Comparison of ENCODE assay signal across 10 mouse cellular contexts in genomic region chr11:116571767-116572679, GRCm38 (mm10). TPM values are rescaled to one million over a fixed set of nuclear protein-coding genes. Genes with fewer than 3 reads are reported as not detected.
A peak's percentile ranks its signal among the peaks of the same experiment; 100 is the strongest.
DNase-seq lines count a peak whose midpoint lies in the region; ATAC-seq and TF ChIP-seq lines count a peak whose summit lies in the region.
"Had no signal": no experiment of that assay in that cellular context is flagged by ENCODE, and none has a peak within 500 bp of the region (broad histone marks: within the 10 kb centered on the region; RNA-seq: fewer than 3 reads in every experiment).

No protein-coding gene starts in this region.

- no peak overlapping the region for H3K9ac ChIP-seq in intestine, embryonic 16.5 days (ENCODE audit: low read depth, low read length)
- H3K9ac ChIP-seq in kidney, embryonic 16.5 days (replicated peaks; ENCODE audit: low read length): no peak overlapping the region
- H3K9ac ChIP-seq: hindbrain, embryonic 12.5 days had no signal

- no peak for TF ChIP-seq CTCF in G1E (IDR thresholded peaks at IDR 0.05; ENCODE audit: low read depth, low read length)

- DNase-seq in 3134 (ENCODE audit: extremely low read depth, insufficient read length, low spot score) (peak; percentile 54), G1E (ENCODE audit: low spot score) (peak; percentile 42)
- peak; percentile 43 to 56 for DNase-seq in cerebellum, postnatal 36 days
- no peak for DNase-seq in gastrocnemius, postnatal 25 days
- no peak for DNase-seq in forebrain, embryonic 10.5 days (ENCODE audit: extremely low spot score, low spot score)

- 0 out of 2 replicates have a peak overlapping the region, but pooled peaks have one; percentile 6 for H3K4me2 ChIP-seq in intestine, embryonic 16.5 days (ENCODE audit: low read depth, low read length)
- H3K4me2 ChIP-seq in kidney, embryonic 16.5 days (replicated peaks; ENCODE audit: low read depth, low read length): no peak overlapping the region
- H3K4me2 ChIP-seq: hindbrain, embryonic 12.5 days had no signal

- peaks cover 86% of the 10 kb centered on the region for H3K4me1 ChIP-seq in G1E (ENCODE audit: insufficient read depth, low read depth, low read length)
- H3K4me1 ChIP-seq in intestine, embryonic 16.5 days (ENCODE audit: control insufficient read depth, insufficient read depth, low read length): peaks cover 36% of the 10 kb centered on the region
- peaks cover 29% of the 10 kb centered on the region for H3K4me1 ChIP-seq in kidney, embryonic 16.5 days (ENCODE audit: insufficient read depth, low read length)
- H3K4me1 ChIP-seq in forebrain, embryonic 10.5 days: peaks cover 59% of the 10 kb centered on the region

- no peaks in the 10 kb centered on the region for H3K27me3 ChIP-seq in G1E (ENCODE audit: insufficient read depth, low read length)
- H3K27me3 ChIP-seq in intestine, embryonic 16.5 days (replicated peaks; ENCODE audit: control insufficient read depth, insufficient read depth, low read length): no peaks in the 10 kb centered on the region
- H3K27me3 ChIP-seq in kidney, embryonic 16.5 days (ENCODE audit: insufficient read depth, low read length): no peaks in the 10 kb centered on the region
- no peaks in the 10 kb centered on the region for H3K27me3 ChIP-seq in forebrain, embryonic 10.5 days (ENCODE audit: poor library complexity, severe bottlenecking)
- H3K27me3 ChIP-seq: hindbrain, embryonic 12.5 days had no signal

- H3K9me3 ChIP-seq in G1E (replicated peaks): no peaks in the 10 kb centered on the region
- no peaks in the 10 kb centered on the region for H3K9me3 ChIP-seq in intestine, embryonic 16.5 days (ENCODE audit: control insufficient read depth, low read length)
- no peaks in the 10 kb centered on the region for H3K9me3 ChIP-seq in kidney, embryonic 16.5 days (ENCODE audit: low read length)
- H3K9me3 ChIP-seq in forebrain, embryonic 10.5 days: no peaks in the 10 kb centered on the region
- H3K9me3 ChIP-seq: hindbrain, embryonic 12.5 days had no signal

- H3K27ac ChIP-seq in intestine, embryonic 16.5 days (ENCODE audit: low read length): no peak overlapping the region
- no peak overlapping the region for H3K27ac ChIP-seq in kidney, embryonic 16.5 days (ENCODE audit: low read length)
- no peak overlapping the region for H3K27ac ChIP-seq in forebrain, embryonic 10.5 days

- H3K4me3 ChIP-seq in G1E (ENCODE audit: low read depth, low read length): peak overlapping the region; percentile 53; the same call in 1 of the 2 replicates
- H3K4me3 ChIP-seq in intestine, embryonic 16.5 days (ENCODE audit: low read length): no peak overlapping the region
- no peak overlapping the region for H3K4me3 ChIP-seq in kidney, embryonic 16.5 days (ENCODE audit: low read length)
- H3K4me3 ChIP-seq in forebrain, embryonic 10.5 days: no peak overlapping the region
- H3K4me3 ChIP-seq: hindbrain, embryonic 12.5 days had no signal

- peaks cover 40% of the 10 kb centered on the region for H3K36me3 ChIP-seq in G1E (replicated peaks)
- no peaks in the 10 kb centered on the region for H3K36me3 ChIP-seq in intestine, embryonic 16.5 days (ENCODE audit: control insufficient read depth, insufficient read depth, low read length)
- no peaks in the 10 kb centered on the region for H3K36me3 ChIP-seq in kidney, embryonic 16.5 days (ENCODE audit: insufficient read depth, low read length)
- H3K36me3 ChIP-seq in forebrain, embryonic 10.5 days (replicated peaks): peaks cover 11% of the 10 kb centered on the region
- H3K36me3 ChIP-seq: hindbrain, embryonic 12.5 days had no signal

- 0 out of 2 replicates have a peak, but pooled peaks have one; percentile 2 for ATAC-seq in G1E (ENCODE audit: extremely low read depth, insufficient number of reproducible peaks, low FRiP score, poor library complexity, severe bottlenecking)
- peak; percentile 73 for ATAC-seq in intestine, embryonic 16.5 days
- no peak for ATAC-seq in kidney, embryonic 16.5 days (ENCODE audit: low FRiP score, low TSS enrichment)
- no peak for ATAC-seq in granulocyte monocyte progenitor cell, adult 5-6 weeks (replicated peaks; ENCODE audit: poor library complexity, severe bottlenecking)
- ATAC-seq: midbrain, embryonic 16.5 days had no signal

- 62% methylated on average over 19 of the region's 19 CpGs for WGBS in intestine, embryonic 16.5 days
- 66% methylated on average over 19 of the region's 19 CpGs for WGBS in kidney, embryonic 16.5 days
- 89% methylated on average over 19 of the region's 19 CpGs for WGBS in forebrain, embryonic 10.5 days

RNA-seq across cellular contexts. Expression of gene Ube2o, which starts 9.2 kb away (rescaled TPM):
- total RNA-seq in G1E (2014; fragmentation: Nextera tagmentation): 9.2 and 41.7 TPM in 2 replicates
- 6.2 and 6.3 TPM in 2 replicates for total RNA-seq in G1E (2017)
- 17.9 and 20.1 TPM in 2 replicates for polyA plus RNA-seq in G1E (2012)
- 3.1 and 3.7 TPM in 2 replicates for polyA plus RNA-seq in intestine, embryonic 16.5 days (2015; fragmentation: Nextera tagmentation; extraction: Ambion mirVana)
- polyA plus RNA-seq in kidney, embryonic 16.5 days (2015; fragmentation: Nextera tagmentation; extraction: Ambion mirVana): 5.8 and 6.4 TPM in 2 replicates
- 10 to 100 TPM; 17.9 to 20.4 TPM for total RNA-seq in gastrocnemius, postnatal 25 days (2021)
- polyA plus RNA-seq in forebrain, embryonic 10.5 days (2016; fragmentation: Nextera tagmentation; extraction: Ambion mirVana): 9.2 and 10.5 TPM in 2 replicates
- total RNA-seq in granulocyte monocyte progenitor cell, adult 5-6 weeks (2014; fragmentation: Nextera tagmentation): 5.2 and 6.8 TPM in 2 replicates
- total RNA-seq in granulocyte monocyte progenitor cell, adult 5-6 weeks (2017): 5.4 and 6.6 TPM in 2 replicates

RNA-seq across cellular contexts. Expression of gene Aanat, which starts 14.2 kb away (rescaled TPM):
- total RNA-seq in G1E (2014; fragmentation: Nextera tagmentation) (not detected in 2 replicates), G1E (2017) (not detected in 2 replicates)
- not detected in 2 replicates for polyA plus RNA-seq in G1E (2012)
- not detected in 2 replicates for polyA plus RNA-seq in intestine, embryonic 16.5 days (2015; fragmentation: Nextera tagmentation; extraction: Ambion mirVana)
- not detected in 2 replicates for polyA plus RNA-seq in kidney, embryonic 16.5 days (2015; fragmentation: Nextera tagmentation; extraction: Ambion mirVana)
- total RNA-seq in gastrocnemius, postnatal 25 days (2021): not detected
- not detected in 2 replicates for polyA plus RNA-seq in forebrain, embryonic 10.5 days (2016; fragmentation: Nextera tagmentation; extraction: Ambion mirVana)
- total RNA-seq in granulocyte monocyte progenitor cell, adult 5-6 weeks (2014; fragmentation: Nextera tagmentation): not detected in 2 replicates
- not detected in 2 replicates for total RNA-seq in granulocyte monocyte progenitor cell, adult 5-6 weeks (2017)

RNA-seq across cellular contexts. Expression of gene Sphk1, which starts 41.3 kb away (rescaled TPM):
- total RNA-seq in G1E (2014; fragmentation: Nextera tagmentation): 1.5 and 2.3 TPM in 2 replicates
- 22.1 and 30.6 TPM in 2 replicates for total RNA-seq in G1E (2017)
- polyA plus RNA-seq in G1E (2012): 16.7 and 17.1 TPM in 2 replicates
- polyA plus RNA-seq in intestine, embryonic 16.5 days (2015; fragmentation: Nextera tagmentation; extraction: Ambion mirVana): 3.9 and 5.2 TPM in 2 replicates
- 5.8 and 5.9 TPM in 2 replicates for polyA plus RNA-seq in kidney, embryonic 16.5 days (2015; fragmentation: Nextera tagmentation; extraction: Ambion mirVana)
- 1 to 10 TPM in 1 of 2 experiments, under 1 TPM in 1; 0.94 to 2.0 TPM for total RNA-seq in gastrocnemius, postnatal 25 days (2021)
- polyA plus RNA-seq in forebrain, embryonic 10.5 days (2016; fragmentation: Nextera tagmentation; extraction: Ambion mirVana): 4.0 and 4.6 TPM in 2 replicates
- not detected in 2 replicates for total RNA-seq in granulocyte monocyte progenitor cell, adult 5-6 weeks (2014; fragmentation: Nextera tagmentation)
- not detected in 2 replicates for total RNA-seq in granulocyte monocyte progenitor cell, adult 5-6 weeks (2017)

RNA-seq across cellular contexts. Expression of gene Rhbdf2, which starts 54.8 kb away (rescaled TPM):
- total RNA-seq in G1E (2014; fragmentation: Nextera tagmentation) (2.5 and 5.6 TPM in 2 replicates), G1E (2017) (1.7 and 1.9 TPM in 2 replicates)
- polyA plus RNA-seq in G1E (2012): 4.2 and 4.8 TPM in 2 replicates
- polyA plus RNA-seq in intestine, embryonic 16.5 days (2015; fragmentation: Nextera tagmentation; extraction: Ambion mirVana): 10.8 and 11.9 TPM in 2 replicates
- 11.4 and 12.8 TPM in 2 replicates for polyA plus RNA-seq in kidney, embryonic 16.5 days (2015; fragmentation: Nextera tagmentation; extraction: Ambion mirVana)
- 1 to 10 TPM; 6.3 to 7.5 TPM for total RNA-seq in gastrocnemius, postnatal 25 days (2021)
- 3.5 and 4.0 TPM in 2 replicates for polyA plus RNA-seq in forebrain, embryonic 10.5 days (2016; fragmentation: Nextera tagmentation; extraction: Ambion mirVana)
- 7.3 and 8.6 TPM in 2 replicates for total RNA-seq in granulocyte monocyte progenitor cell, adult 5-6 weeks (2014; fragmentation: Nextera tagmentation)
- total RNA-seq in granulocyte monocyte progenitor cell, adult 5-6 weeks (2017): 2.9 TPM in 2 replicates

Comparison
In these comparisons a context has a peak if more than half of its experiments do, and no peak if none do; other contexts are left out.
1. DNase-seq: peak in 3134 (single experiment), G1E (single experiment) and cerebellum, postnatal 36 days (2 of 2); none in gastrocnemius, postnatal 25 days (single experiment) and forebrain, embryonic 10.5 days (single experiment).
2. ATAC-seq: peak in G1E (single experiment) and intestine, embryonic 16.5 days (single experiment); none in kidney, embryonic 16.5 days (single experiment) and granulocyte monocyte progenitor cell, adult 5-6 weeks (single experiment).